Mouse (Mus musculus) liver, embryonic 14.5 days (tissue): Measurements from ENCODE around the gene Ank2.

Experiments
- CTCF ChIP-seq: IDR thresholded peaks from 2 replicates; pipeline ENCODE4 v1.5.1; 2016; ENCODE audit warnings: antibody characterized with exemption, low read depth, control low read depth
- EP300 ChIP-seq: IDR thresholded peaks from 2 replicates; pipeline ENCODE4 v1.6.1; 2016; ENCODE audit warnings: antibody characterized with exemption, low read depth

DNA sequence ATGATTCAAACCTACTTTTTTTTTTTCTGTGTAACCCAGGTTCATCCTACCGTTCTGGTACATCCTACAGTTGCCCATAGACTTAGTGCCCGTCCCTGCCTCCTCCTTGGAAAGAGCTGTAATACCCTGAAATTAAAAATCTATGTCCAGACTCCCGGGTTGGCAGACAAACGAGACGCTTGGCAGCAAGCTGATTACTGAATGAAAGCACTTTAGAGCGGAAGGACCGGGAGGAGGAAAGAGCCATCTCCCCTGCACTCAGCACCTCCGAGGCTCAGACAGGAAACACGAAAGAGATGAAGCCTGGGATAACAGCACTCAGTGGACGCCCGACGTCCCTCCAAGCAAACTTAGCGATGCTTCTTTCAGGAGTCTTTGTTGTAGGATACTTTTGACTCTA, 69.3 kb downstream of the Ank2 start:
- TF ChIP-seq CTCF, result no peak
- no peak for TF ChIP-seq EP300
